Mouse (Mus musculus) small intestine, adult 2 months (tissue): Measurements from ENCODE around the gene Lrriq3.

ENCODE experiments used
- CTCF ChIP-seq: fragments of 200-500 bp; IDR thresholded peaks from 2 replicates; pipeline ENCODE4 v1.5.1; 2012; ENCODE audit warnings: low read depth, mild to moderate bottlenecking, control low read depth, inconsistent platforms, low read length, moderate library complexity, mixed read lengths; ENCODE audit not compliant: insufficient replicate concordance, insufficient read length; ENCODE audit errors: extremely low read depth
- POLR2A ChIP-seq: fragments of 200-500 bp; IDR thresholded peaks from 2 replicates; pipeline ENCODE4 v1.6.1; 2012; ENCODE audit warnings: low read depth, mild to moderate bottlenecking, control low read depth, inconsistent platforms, low read length, moderate library complexity

- TF ChIP-seq POLR2A (no peak), CTCF (no peak)
These were observed 51.1 kb downstream of the Lrriq3 start for GRCm38 (mm10) chr3:155144368-155144767.
